Mouse (Mus musculus): Measurements from ENCODE around the gene Trmt1. TPM values are rescaled to one million over a fixed set of nuclear protein-coding genes. Genes with fewer than 3 reads are reported as not detected.

Trmt1 gene
- polyA plus RNA-seq, 1 experiment from 2014 or later, result 54.7 TPM

- peak overlapping the region; percentile 69 for H3K4me2 ChIP-seq (ENCODE audit: low read depth, low read length)
- 47% methylated on average over 4 of the region's 4 CpGs for WGBS
- H3K4me1 ChIP-seq (replicated peaks; ENCODE audit: control insufficient read depth, insufficient read depth, low read length), result peaks cover 39% of the 10 kb centered on the region
These were observed 28.4 kb upstream of the Trmt1 start for GRCm38 (mm10) chr8:84657680-84658079.

GRCm38 (mm10) chr8:84658951-84659350 is 27.2 kb upstream of the Trmt1 start:
- no peaks in the 10 kb centered on the region for H3K36me3 ChIP-seq (ENCODE audit: control insufficient read depth, insufficient read depth, low read length)
- no peaks in the 10 kb centered on the region for H3K27me3 ChIP-seq (ENCODE audit: control insufficient read depth, insufficient read depth, low read depth, low read length)
- peaks cover 45% of the 10 kb centered on the region for H3K4me1 ChIP-seq (replicated peaks; ENCODE audit: control insufficient read depth, insufficient read depth, low read length)
- no peak overlapping the region for H3K4me3 ChIP-seq (ENCODE audit: low read length)
- H3K9ac ChIP-seq (ENCODE audit: low read length), result no peak overlapping the region
- H3K9me3 ChIP-seq (ENCODE audit: control insufficient read depth, low read length), result no peaks in the 10 kb centered on the region
- WGBS, result 67% methylated on average over 1 of the region's 1 CpGs
- ATAC-seq (ENCODE audit: low read depth), result no peak
- no peak overlapping the region for H3K4me2 ChIP-seq (ENCODE audit: low read depth, low read length)
- peak overlapping the region; percentile 94 for H3K27ac ChIP-seq (ENCODE audit: low read length)

More at GRCm38 (mm10) chr8:84657680-84658079, 28.4 kb upstream of the Trmt1 start:
- Histone ChIP-seq H3K27me3 (ENCODE audit: control insufficient read depth, insufficient read depth, low read depth, low read length) (no peaks in the 10 kb centered on the region), H3K36me3 (ENCODE audit: control insufficient read depth, insufficient read depth, low read length) (no peaks in the 10 kb centered on the region), H3K9me3 (ENCODE audit: control insufficient read depth, low read length) (no peaks in the 10 kb centered on the region), H3K27ac (ENCODE audit: low read length) (peak overlapping the region; percentile 98), H3K9ac (ENCODE audit: low read length) (no peak overlapping the region), H3K4me3 (ENCODE audit: low read length) (no peak overlapping the region)
- no peak for ATAC-seq (ENCODE audit: low read depth)

GRCm38 (mm10) chr8:84659936-84660818 is 25.9 kb upstream of the Trmt1 start:
- H3K4me1 ChIP-seq (replicated peaks; ENCODE audit: control insufficient read depth, insufficient read depth, low read length), result peaks cover 41% of the 10 kb centered on the region
- H3K27me3 ChIP-seq (ENCODE audit: control insufficient read depth, insufficient read depth, low read depth, low read length), result no peaks in the 10 kb centered on the region
- 3% methylated on average over 33 of the region's 33 CpGs for WGBS
- H3K4me2 ChIP-seq (ENCODE audit: low read depth, low read length), result peak overlapping the region; percentile 63
- no peak for ATAC-seq (ENCODE audit: low read depth)
- peak overlapping the region; percentile 94 for H3K27ac ChIP-seq (ENCODE audit: low read length)
- no peaks in the 10 kb centered on the region for H3K36me3 ChIP-seq (ENCODE audit: control insufficient read depth, insufficient read depth, low read length)
- no peaks in the 10 kb centered on the region for H3K9me3 ChIP-seq (ENCODE audit: control insufficient read depth, low read length)
- peak overlapping the region; percentile 93 for H3K9ac ChIP-seq (ENCODE audit: low read length)
- peak overlapping the region; percentile 86 for H3K4me3 ChIP-seq (ENCODE audit: low read length)

GRCm38 (mm10) chr8:84660819-84661457 is 25.2 kb upstream of the Trmt1 start:
- H3K4me1 ChIP-seq (replicated peaks; ENCODE audit: control insufficient read depth, insufficient read depth, low read length), result peaks cover 34% of the 10 kb centered on the region
- H3K4me2 ChIP-seq (ENCODE audit: low read depth, low read length), result peak overlapping the region; percentile 63
- ATAC-seq (ENCODE audit: low read depth), result no peak

GRCm38 (mm10) chr8:84661458-84661871 is 24.6 kb upstream of the Trmt1 start:
- Histone ChIP-seq H3K36me3 (ENCODE audit: control insufficient read depth, insufficient read depth, low read length) (no peaks in the 10 kb centered on the region), H3K9me3 (ENCODE audit: control insufficient read depth, low read length) (no peaks in the 10 kb centered on the region), H3K9ac (ENCODE audit: low read length) (peak overlapping the region; percentile 93), H3K4me3 (ENCODE audit: low read length) (peak overlapping the region; percentile 86), H3K27me3 (ENCODE audit: control insufficient read depth, insufficient read depth, low read depth, low read length) (no peaks in the 10 kb centered on the region), H3K4me1 (replicated peaks; ENCODE audit: control insufficient read depth, insufficient read depth, low read length) (peaks cover 29% of the 10 kb centered on the region), H3K4me2 (ENCODE audit: low read depth, low read length) (peak overlapping the region; percentile 63), H3K27ac (ENCODE audit: low read length) (peak overlapping the region; percentile 94)
- under 1% methylated on average over 24 of the region's 24 CpGs for WGBS
- peak; percentile 48 for ATAC-seq (ENCODE audit: low read depth)

More at GRCm38 (mm10) chr8:84660819-84661457, 25.2 kb upstream of the Trmt1 start:
- Histone ChIP-seq H3K9ac (ENCODE audit: low read length) (peak overlapping the region; percentile 93), H3K27me3 (ENCODE audit: control insufficient read depth, insufficient read depth, low read depth, low read length) (no peaks in the 10 kb centered on the region), H3K27ac (ENCODE audit: low read length) (peak overlapping the region; percentile 94), H3K9me3 (ENCODE audit: control insufficient read depth, low read length) (no peaks in the 10 kb centered on the region), H3K36me3 (ENCODE audit: control insufficient read depth, insufficient read depth, low read length) (no peaks in the 10 kb centered on the region), H3K4me3 (ENCODE audit: low read length) (peak overlapping the region; percentile 86)
- WGBS, result 2% methylated on average over 20 of the region's 20 CpGs

GRCm38 (mm10) chr8:84661961-84662571 is 24.0 kb upstream of the Trmt1 start:
- no peaks in the 10 kb centered on the region for H3K36me3 ChIP-seq (ENCODE audit: control insufficient read depth, insufficient read depth, low read length)
- peak overlapping the region; percentile 94 for H3K27ac ChIP-seq (ENCODE audit: low read length)
- WGBS, result under 1% methylated on average over 61 of the region's 61 CpGs
- H3K4me3 ChIP-seq (ENCODE audit: low read length), result peak overlapping the region; percentile 86
- ATAC-seq (ENCODE audit: low read depth), result no peak
- H3K27me3 ChIP-seq (ENCODE audit: control insufficient read depth, insufficient read depth, low read depth, low read length), result no peaks in the 10 kb centered on the region
- peak overlapping the region; percentile 63 for H3K4me2 ChIP-seq (ENCODE audit: low read depth, low read length)
- no peaks in the 10 kb centered on the region for H3K9me3 ChIP-seq (ENCODE audit: control insufficient read depth, low read length)
- H3K9ac ChIP-seq (ENCODE audit: low read length), result peak overlapping the region; percentile 93
- peaks cover 25% of the 10 kb centered on the region for H3K4me1 ChIP-seq (replicated peaks; ENCODE audit: control insufficient read depth, insufficient read depth, low read length)

- H3K4me1 ChIP-seq (replicated peaks; ENCODE audit: control insufficient read depth, insufficient read depth, low read length), result peaks cover 19% of the 10 kb centered on the region
These were observed 23.5 kb upstream of the Trmt1 start, which contains the start of gene Ier2 for GRCm38 (mm10) chr8:84662581-84663065. Ier2 (minus strand) TSS chr8:84662852.

GRCm38 (mm10) chr8:84663483-84664327 is 22.4 kb upstream of the Trmt1 start:
- Histone ChIP-seq H3K4me3 (ENCODE audit: low read length) (peak overlapping the region; percentile 86), H3K9ac (ENCODE audit: low read length) (peak overlapping the region; percentile 71), H3K9me3 (ENCODE audit: control insufficient read depth, low read length) (no peaks in the 10 kb centered on the region), H3K27me3 (ENCODE audit: control insufficient read depth, insufficient read depth, low read depth, low read length) (no peaks in the 10 kb centered on the region), H3K4me1 (replicated peaks; ENCODE audit: control insufficient read depth, insufficient read depth, low read length) (peaks cover 14% of the 10 kb centered on the region), H3K36me3 (ENCODE audit: control insufficient read depth, insufficient read depth, low read length) (0 out of 2 replicates have a peak, but pooled peaks cover 4% of the 10 kb centered on the region), H3K4me2 (ENCODE audit: low read depth, low read length) (peak overlapping the region; percentile 63), H3K27ac (ENCODE audit: low read length) (peak overlapping the region; percentile 99)
- ATAC-seq (ENCODE audit: low read depth), result peak; percentile 84
- 2% methylated on average over 43 of the region's 43 CpGs for WGBS

More at GRCm38 (mm10) chr8:84662581-84663065, 23.5 kb upstream of the Trmt1 start, which contains the start of gene Ier2:
- Histone ChIP-seq H3K9ac (ENCODE audit: low read length) (peak within 1 kb of the TSS; percentile 93), H3K27me3 (ENCODE audit: control insufficient read depth, insufficient read depth, low read depth, low read length) (no peaks in the 10 kb centered on the region), H3K4me2 (ENCODE audit: low read depth, low read length) (peak within 1 kb of the TSS; percentile 63), H3K9me3 (ENCODE audit: control insufficient read depth, low read length) (no peaks in the 10 kb centered on the region), H3K36me3 (ENCODE audit: control insufficient read depth, insufficient read depth, low read length) (no peaks in the 10 kb centered on the region), H3K27ac (ENCODE audit: low read length) (peak within 1 kb of the TSS; percentile 94), H3K4me3 (ENCODE audit: low read length) (peak within 1 kb of the TSS; percentile 86)
- under 1% methylated on average over 27 of the region's 27 CpGs for WGBS
- ATAC-seq (ENCODE audit: low read depth), result peak; percentile 75

Data from lung, embryonic 16.5 days (tissue).